Mouse (Mus musculus) lung, embryonic 14.5 days (tissue): ENCODE data around the gene Spag9. TPM values are rescaled to one million over a fixed set of nuclear protein-coding genes. Genes with fewer than 3 reads are reported as not detected.

Source experiments
- ATAC-seq: fragments of 200-750 bp; cut with Nextera tagmentation; 2 replicates; pipeline ENCODE4 v1.8.0; 2017; ENCODE audit warnings: mild to moderate bottlenecking, moderate TSS enrichment, moderate library complexity; ENCODE audit not compliant: insufficient read depth
- DNase-seq: peaks from one replicate; pipeline ENCODE4 v3.0.0-alpha.2; 2015
- H3K27ac ChIP-seq: fragments of 300-500 bp; sonication (generic); 2 replicates; pipeline ENCODE4 v1.5.1; 2014; ENCODE audit warnings: low read depth, mild to moderate bottlenecking, moderate library complexity
- H3K27me3 ChIP-seq: fragments of 300-500 bp; sonication (generic); 2 replicates; pipeline ENCODE4 v1.6.1; 2014; ENCODE audit warnings: low read length, control low read depth; ENCODE audit not compliant: insufficient read depth
- H3K36me3 ChIP-seq: fragments of 300-500 bp; sonication (generic); 2 replicates; pipeline ENCODE4 v1.6.1; 2014; ENCODE audit warnings: control low read depth; ENCODE audit not compliant: insufficient read depth
- H3K4me1 ChIP-seq: fragments of 300-500 bp; sonication (generic); 2 replicates; pipeline ENCODE4 v1.6.1; 2014; ENCODE audit warnings: antibody characterized with exemption, control low read depth; ENCODE audit not compliant: insufficient read depth
- H3K4me2 ChIP-seq: fragments of 300-500 bp; sonication (generic); 2 replicates; pipeline ENCODE4 v1.6.1; 2014; ENCODE audit warnings: mild to moderate bottlenecking
- H3K4me3 ChIP-seq: fragments of 300-500 bp; sonication (generic); 2 replicates; pipeline ENCODE4 v1.5.1; 2014; ENCODE audit warnings: low read depth, low read length
- H3K9ac ChIP-seq: fragments of 300-500 bp; sonication (generic); 2 replicates; pipeline ENCODE4 v1.6.1; 2014
- H3K9me3 ChIP-seq: fragments of 300-500 bp; sonication (generic); 2 replicates; pipeline ENCODE4 v1.6.1; 2016; ENCODE audit warnings: low read depth, low read length, control low read depth
- CTCF ChIP-seq: IDR thresholded peaks from 2 replicates; pipeline ENCODE4 v1.5.1; 2016; ENCODE audit warnings: antibody characterized with exemption, low read depth
- WGBS: fragments of 180-500 bp; shearing (Covaris S2); extraction: QIAGEN DNeasy Blood & Tissue Kit; methylation state at CpG from one replicate; pipeline ENCODE4 v1.1.7; 2014; 5-methylcytosine and 5-hydroxymethylcytosine counted together
- polyA plus RNA-seq: library from polyadenylated mRNA; unstranded; fragments of >200 nt; fragmentation: Nextera tagmentation; extraction: Ambion mirVana; gene quantifications from 2 replicates; pipeline ENCODE4 v1.2.1, GENCODE M21; 2014

The Spag9 gene
- polyA plus RNA-seq, 1 experiment from 2014 or later: 55.8 TPM

DNA sequence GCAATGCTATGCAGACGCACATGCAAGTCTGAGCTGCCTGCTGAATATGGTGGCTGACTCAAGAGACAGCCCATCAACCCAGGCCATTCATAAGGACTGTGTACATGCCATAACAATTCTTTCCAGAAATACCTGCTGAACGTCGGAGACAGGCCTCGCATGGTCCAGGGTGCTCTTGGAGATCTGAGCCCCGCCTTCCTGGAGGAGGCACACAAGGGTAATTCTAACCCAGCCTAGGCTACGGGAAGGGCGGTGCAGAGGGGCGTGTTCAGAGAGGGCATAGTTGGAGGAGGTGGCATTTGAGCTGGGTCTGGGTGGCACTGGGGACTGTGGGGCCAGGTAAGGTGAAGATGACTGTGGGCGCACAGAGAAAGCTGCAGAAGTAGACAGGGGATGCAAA, 176.3 kb downstream of the Spag9 start:
- Histone ChIP-seq H3K4me1 (no peaks in the 10 kb centered on the region), H3K27me3 (no peaks in the 10 kb centered on the region), H3K9me3 (no peaks in the 10 kb centered on the region), H3K4me3 (no peak overlapping the region), H3K27ac (no peak overlapping the region), H3K4me2 (no peak overlapping the region), H3K9ac (no peak overlapping the region), H3K36me3 (no peaks in the 10 kb centered on the region)
- WGBS: 58% methylated on average over 9 of the region's 9 CpGs
- DNase-seq (peak; percentile 31), ATAC-seq (0 out of 2 replicates have a peak, but pooled peaks have one; percentile 13)
- no peak for TF ChIP-seq CTCF

DNA sequence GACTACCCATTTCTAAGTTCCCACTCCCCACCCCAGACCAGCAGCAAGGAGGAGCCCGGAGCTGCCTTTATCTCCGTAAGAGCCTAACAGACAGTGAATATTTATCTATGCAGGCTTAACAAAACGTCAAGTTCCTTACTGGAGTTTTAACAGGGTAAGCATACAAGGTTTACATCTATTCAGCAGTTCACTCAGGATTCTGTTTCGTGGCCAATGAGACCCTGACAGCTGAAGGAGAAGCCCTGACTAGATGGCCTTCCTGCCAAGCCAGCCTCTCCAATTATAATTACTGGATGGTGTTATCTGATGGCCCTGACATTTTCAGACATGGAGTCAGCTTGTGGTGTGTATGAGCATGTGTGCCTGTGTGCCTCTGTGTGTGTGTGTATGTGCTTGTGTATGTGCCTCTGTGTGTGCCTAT, 177.8 kb downstream of the Spag9 start:
- Histone ChIP-seq H3K4me3 (no peak overlapping the region), H3K27ac (peak overlapping the region; percentile 30), H3K4me2 (no peak overlapping the region), H3K27me3 (no peaks in the 10 kb centered on the region), H3K4me1 (no peaks in the 10 kb centered on the region), H3K36me3 (no peaks in the 10 kb centered on the region), H3K9ac (no peak overlapping the region), H3K9me3 (no peaks in the 10 kb centered on the region)
- DNase-seq: peak; percentile 66
- no peak for TF ChIP-seq CTCF
- peak; percentile 60 for ATAC-seq
- 12% methylated on average over 4 of the region's 4 CpGs for WGBS

DNA sequence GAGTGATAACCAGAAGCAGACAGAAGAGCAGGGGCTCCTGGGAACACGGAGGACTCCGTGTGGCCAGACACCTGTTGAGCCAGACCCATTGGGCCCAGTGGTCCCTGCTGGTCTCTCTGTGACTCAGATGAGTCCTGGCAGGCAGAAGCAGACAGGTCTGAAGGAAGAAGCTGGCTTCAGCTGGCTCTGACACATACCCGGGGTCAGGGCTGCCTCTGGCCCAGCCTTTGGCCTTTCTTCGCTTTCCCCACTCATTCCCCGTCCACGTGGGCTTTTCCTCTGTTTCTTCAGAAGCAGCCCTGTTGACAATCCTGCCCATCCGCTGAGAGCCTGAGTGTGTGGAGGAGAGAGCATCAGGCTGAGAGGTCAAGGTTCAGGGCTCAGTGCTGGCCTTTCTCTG, 179.4 kb downstream of the Spag9 start:
- WGBS: 57% methylated on average over 7 of the region's 7 CpGs
- Histone ChIP-seq H3K9ac (no peak overlapping the region), H3K9me3 (no peaks in the 10 kb centered on the region), H3K4me3 (no peak overlapping the region), H3K36me3 (no peaks in the 10 kb centered on the region), H3K27ac (peak overlapping the region; percentile 77), H3K27me3 (no peaks in the 10 kb centered on the region), H3K4me2 (no peak overlapping the region), H3K4me1 (no peaks in the 10 kb centered on the region)
- no peak for TF ChIP-seq CTCF
- ATAC-seq: 0 out of 2 replicates have a peak, but pooled peaks have one; percentile 5
- no peak for DNase-seq

Other genes starting within 250 kb of the Spag9 start
- gene Utp18, start 110.3 kb upstream of the Spag9 start, polyA plus RNA-seq: 30.5 and 33.0 TPM in 2 replicates
- gene Mbtd1, start 110.2 kb upstream of the Spag9 start, polyA plus RNA-seq: 23.6 and 24.3 TPM in 2 replicates
- 272 and 286 TPM in 2 replicates for gene Nme2, start 39.8 kb upstream of the Spag9 start, polyA plus RNA-seq
- gene Gm20390, start 27.8 kb upstream of the Spag9 start, polyA plus RNA-seq: 397 and 438 TPM in 2 replicates
- 168 and 197 TPM in 2 replicates for gene Nme1, start 27.6 kb upstream of the Spag9 start, polyA plus RNA-seq
- gene Tob1, start 215.4 kb downstream of the Spag9 start, polyA plus RNA-seq: 18.2 and 19.9 TPM in 2 replicates
- 0.45 and 0.65 TPM in 2 replicates for gene Wfikkn2, start 249.9 kb downstream of the Spag9 start, polyA plus RNA-seq